Mouse (Mus musculus) CD4-positive, CD25-positive, alpha-beta regulatory T cell, adult 4 months (primary cell): ENCODE data around the gene Olfr222. TPM values are rescaled to one million over a fixed set of nuclear protein-coding genes. Genes with fewer than 3 reads are reported as not detected.

Source experiments
- ATAC-seq: one replicate; pipeline ENCODE4 v1.8.0; 2017
- polyA plus RNA-seq, 2 experiments: library from polyadenylated mRNA; unstranded; fragments of 100-300 nt; shearing (Covaris generic); gene quantifications; one replicate each; pipeline ENCODE4 v1.2.1; 2017

Gene Olfr222
- polyA plus RNA-seq, 2 experiments from 2014 or later: not detected

- ATAC-seq: no peak
Measured at GRCm38 (mm10) chr11:59540123-59540522, 35.9 kb downstream of the Olfr222 start.

DNA sequence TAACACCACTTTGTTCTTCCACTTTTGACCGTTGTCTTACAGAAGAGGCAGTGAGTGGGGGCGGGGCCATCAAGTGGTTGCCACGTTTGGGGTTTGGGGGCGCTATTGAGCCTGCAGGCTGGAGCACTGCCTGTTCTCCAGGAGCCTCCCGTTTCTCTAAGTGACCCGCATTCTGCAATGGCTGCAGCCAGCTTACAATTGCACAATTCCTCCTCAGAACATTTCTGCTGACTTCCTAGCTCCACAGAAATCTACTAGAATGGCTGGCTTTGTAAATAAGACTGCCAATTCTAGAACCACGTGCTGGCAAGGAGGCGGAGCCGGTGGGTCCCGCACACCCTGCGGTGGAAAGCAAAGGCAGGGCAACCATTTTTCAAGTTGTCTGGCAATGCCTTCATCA lies 37.6 kb downstream of the Olfr222 start:
- ATAC-seq: no peak

DNA sequence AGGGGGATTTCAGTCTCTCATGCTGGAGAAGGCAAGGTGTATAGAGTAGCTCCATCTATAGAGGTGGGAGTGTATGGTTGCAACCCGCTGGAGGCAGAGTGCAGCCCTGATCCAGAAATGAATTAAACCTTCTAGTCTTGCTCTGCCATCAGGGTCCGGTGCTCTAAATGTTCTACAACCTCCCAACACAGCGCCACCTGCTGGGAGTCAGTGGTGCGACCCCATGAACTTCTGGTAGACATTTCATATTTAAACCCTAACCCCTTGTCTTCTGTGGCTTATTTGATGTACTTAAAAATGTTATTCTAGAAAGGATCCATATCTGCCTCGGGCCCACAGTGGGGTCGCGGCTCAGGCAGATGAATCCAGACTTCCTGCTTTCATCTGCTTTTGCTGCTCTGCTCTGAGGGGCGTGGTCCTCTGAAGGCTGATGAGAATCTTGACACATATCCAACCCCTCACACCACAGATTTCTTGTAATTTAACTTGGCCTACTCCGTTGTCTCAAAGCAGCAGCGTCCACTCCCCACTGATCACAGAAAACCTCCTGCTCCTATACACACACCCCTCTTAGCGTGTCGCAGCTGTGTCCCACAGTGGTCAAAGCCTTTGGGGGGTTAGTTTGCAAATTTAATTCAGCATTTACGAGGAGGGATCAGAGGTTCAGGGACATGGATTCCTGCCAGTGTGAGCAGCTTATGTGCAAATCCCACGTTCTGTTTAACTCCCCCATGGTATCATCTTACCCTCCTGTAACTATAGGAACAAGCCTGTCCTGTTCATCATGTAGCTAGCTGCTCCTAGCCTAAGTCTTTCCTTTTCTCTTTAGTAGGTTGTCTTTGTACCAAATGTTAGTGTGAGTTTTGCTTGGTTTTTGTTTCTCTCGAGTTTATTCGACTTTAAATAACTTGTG lies 38.6 kb downstream of the Olfr222 start:
- no peak for ATAC-seq

- ATAC-seq: no peak
Measured at GRCm38 (mm10) chr11:59531562-59531961, 44.5 kb downstream of the Olfr222 start.

DNA sequence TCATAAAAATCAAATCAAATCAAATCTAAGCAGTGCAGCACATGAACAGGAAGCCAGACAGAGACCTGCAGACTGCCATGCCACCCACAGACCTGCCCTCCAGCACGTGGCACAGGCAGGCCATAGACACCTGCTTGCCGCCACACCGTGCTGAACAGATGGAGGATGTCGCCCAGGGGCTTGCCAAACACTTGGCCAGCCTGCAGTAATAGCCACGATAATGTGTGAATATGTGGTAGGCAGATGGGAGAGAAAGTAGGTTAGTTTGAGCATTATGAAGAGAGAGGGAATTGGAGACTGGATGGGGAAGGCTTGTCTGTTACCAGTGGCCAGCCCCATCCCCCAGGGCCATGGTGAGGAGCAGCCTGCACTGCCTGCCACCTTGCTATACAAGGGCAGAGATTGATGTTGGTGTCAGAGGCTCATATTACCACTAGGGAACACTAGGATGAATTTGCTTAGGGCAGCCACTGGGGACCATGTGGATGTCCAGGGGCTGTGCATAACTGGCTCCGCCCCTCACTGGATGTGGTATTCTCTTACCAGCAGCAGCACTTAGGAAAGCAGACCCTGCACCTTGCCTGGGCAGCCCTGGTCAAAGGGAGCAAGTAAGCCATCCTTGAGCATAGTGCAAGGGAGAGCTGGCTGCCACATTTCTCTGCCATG lies 45.0 kb downstream of the Olfr222 start:
- ATAC-seq: no peak

DNA sequence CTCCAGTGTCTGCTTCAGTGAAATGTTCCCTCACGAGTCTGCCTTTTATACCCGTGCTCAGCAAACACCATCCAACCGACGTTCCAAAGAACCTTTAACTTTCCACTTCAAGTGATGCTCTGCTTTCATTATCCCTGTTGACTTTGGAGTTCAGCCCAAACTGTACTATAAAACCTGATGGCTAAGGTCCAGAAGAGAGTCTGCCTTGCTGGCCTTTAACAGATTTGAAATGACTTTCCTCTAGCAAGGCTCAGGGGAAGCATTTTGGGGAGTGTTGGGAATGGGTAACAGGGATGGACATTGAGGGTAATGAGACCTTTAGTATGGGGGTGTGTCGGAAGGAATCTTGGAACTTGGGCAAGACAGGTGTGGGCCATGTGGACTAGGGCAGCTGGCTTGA lies 45.8 kb downstream of the Olfr222 start:
- no peak for ATAC-seq

DNA sequence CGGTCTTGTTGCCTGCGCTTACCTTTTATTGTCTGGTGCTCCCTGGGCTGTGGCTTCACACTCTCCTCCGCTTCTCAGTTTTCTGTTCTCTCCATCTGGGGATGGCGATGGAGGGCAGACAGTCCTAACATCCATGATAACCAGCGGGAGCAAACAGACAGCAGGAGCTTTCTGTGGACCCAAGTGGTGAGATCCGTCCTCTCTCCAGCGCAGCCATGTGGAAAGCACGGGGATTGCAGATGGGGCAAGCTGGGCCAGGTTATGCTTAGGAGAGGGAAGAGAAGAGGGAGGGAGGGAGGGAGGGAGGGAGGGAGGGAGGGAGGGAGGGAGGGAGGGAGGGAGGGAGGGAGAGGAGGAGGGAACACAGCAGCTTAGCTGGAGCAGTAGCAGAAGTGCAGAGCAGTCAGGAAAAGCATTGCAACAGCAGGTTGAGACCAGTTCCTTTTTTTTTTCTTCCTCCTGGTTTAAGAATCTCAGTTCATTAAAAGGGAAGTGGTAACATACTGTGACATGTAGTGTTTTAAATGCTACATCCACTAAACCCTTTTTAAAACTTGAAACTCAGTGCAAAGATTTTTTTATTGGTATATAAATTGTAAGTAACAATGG lies 49.5 kb downstream of the Olfr222 start, which contains the start of gene Zkscan17:
Zkscan17 (minus strand) TSS at position 280 of the 609 bp plus-strand sequence.
- no peak for ATAC-seq

DNA sequence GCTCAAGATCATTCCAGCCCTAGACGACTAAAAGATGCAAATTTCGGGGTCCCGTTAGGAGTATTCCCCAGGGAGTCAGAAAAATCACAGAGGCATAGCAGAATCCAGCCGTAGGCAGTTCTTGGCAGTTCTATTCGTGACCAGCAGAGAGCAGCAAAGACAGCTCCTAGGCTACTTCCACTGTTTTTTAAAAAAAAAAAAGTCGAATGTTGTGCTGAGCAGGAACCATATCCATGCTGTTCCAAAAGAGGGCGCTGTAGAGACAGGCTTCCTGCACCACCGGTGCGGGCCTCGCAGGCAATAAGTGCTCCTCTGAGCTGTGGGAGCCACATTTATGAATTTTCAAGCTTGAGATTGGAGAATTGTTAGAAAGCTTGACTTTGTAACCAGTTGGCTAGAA lies 50.8 kb downstream of the Olfr222 start:
- ATAC-seq: peak; percentile 65

- no peak for ATAC-seq
Measured at GRCm38 (mm10) chr11:59524150-59524549, 51.9 kb downstream of the Olfr222 start.

Other genes starting within 250 kb of the Olfr222 start
- gene Prss38, start 200.6 kb downstream of the Olfr222 start, polyA plus RNA-seq: not detected
- gene Jmjd4, start 126.2 kb downstream of the Olfr222 start, polyA plus RNA-seq: 1 to 10 TPM; 3.9 to 6.9 TPM
- gene Snap47, start 125.0 kb downstream of the Olfr222 start, polyA plus RNA-seq: 10 to 100 TPM; 52.6 to 67.3 TPM
- 1 to 10 TPM; 6.0 to 6.9 TPM for gene Zfp867, start 103.8 kb downstream of the Olfr222 start, polyA plus RNA-seq
- 10 to 100 TPM in 1 of 2 experiments, 1 to 10 TPM in 1; 8.6 to 14.2 TPM for gene Zkscan17, start 49.5 kb downstream of the Olfr222 start, polyA plus RNA-seq
- gene Nlrp3, start 34.7 kb downstream of the Olfr222 start, polyA plus RNA-seq: not detected
- not detected for gene Olfr223, start 17.1 kb upstream of the Olfr222 start, polyA plus RNA-seq
- gene Mprip, start 85.1 kb upstream of the Olfr222 start, polyA plus RNA-seq: 10 to 100 TPM; 21.3 to 29.6 TPM
- gene Pld6, start 211.4 kb upstream of the Olfr222 start, polyA plus RNA-seq: under 1 TPM in 1 of 2 experiments, not detected in 1; 0.36 TPM
- gene Flcn, start 233.8 kb upstream of the Olfr222 start, polyA plus RNA-seq: 10 to 100 TPM; 26.9 to 39.0 TPM